Mouse (Mus musculus) kidney, embryonic 16.5 days (tissue): ENCODE results near the gene Chst11. TPM values are rescaled to one million over a fixed set of nuclear protein-coding genes. Genes with fewer than 3 reads are reported as not detected.
A peak's percentile ranks its signal among the peaks of the same experiment; 100 is the strongest.

Experiments
- ATAC-seq: fragments of 200-750 bp; cut with Nextera tagmentation; 2 replicates; pipeline ENCODE4 v1.8.0; 2017; ENCODE audit warnings: moderate TSS enrichment; ENCODE audit not compliant: low FRiP score, low TSS enrichment
- H3K27ac ChIP-seq: fragments of 300-500 bp; sonication (generic); 2 replicates; pipeline ENCODE4 v1.5.1; 2014; ENCODE audit warnings: low read length
- H3K27me3 ChIP-seq: fragments of 300-500 bp; sonication (generic); 2 replicates; pipeline ENCODE4 v1.6.1; 2014; ENCODE audit warnings: low read length, control low read depth, mixed read lengths; ENCODE audit not compliant: insufficient read depth
- H3K36me3 ChIP-seq: fragments of 300-500 bp; sonication (generic); 2 replicates; pipeline ENCODE4 v1.6.1; 2014; ENCODE audit warnings: low read length, control low read depth, mixed read lengths; ENCODE audit not compliant: insufficient read depth
- H3K4me1 ChIP-seq: fragments of 300-500 bp; sonication (generic); 2 replicates; pipeline ENCODE4 v1.6.1; 2014; ENCODE audit warnings: low read length, control low read depth, mixed read lengths; ENCODE audit not compliant: insufficient read depth
- H3K4me2 ChIP-seq: fragments of 300-500 bp; sonication (generic); replicated peaks from 2 replicates; pipeline ENCODE4 v1.6.1; 2014; ENCODE audit warnings: low read depth, low read length
- H3K4me3 ChIP-seq: fragments of 300-500 bp; sonication (generic); 2 replicates; pipeline ENCODE4 v1.5.1; 2014; ENCODE audit warnings: mild to moderate bottlenecking, low read length
- H3K9ac ChIP-seq: fragments of 300-500 bp; sonication (generic); replicated peaks from 2 replicates; pipeline ENCODE4 v1.6.1; 2014; ENCODE audit warnings: low read length
- H3K9me3 ChIP-seq: fragments of 300-500 bp; sonication (generic); 2 replicates; pipeline ENCODE4 v1.6.1; 2016; ENCODE audit warnings: low read length, control low read depth
- WGBS: fragments of 180-500 bp; shearing (Covaris S2); extraction: QIAGEN DNeasy Blood & Tissue Kit; methylation state at CpG from one replicate; pipeline ENCODE4 v1.1.7; 2014; 5-methylcytosine and 5-hydroxymethylcytosine counted together
- polyA plus RNA-seq: library from polyadenylated mRNA; unstranded; fragments of >200 nt; fragmentation: Nextera tagmentation; extraction: Ambion mirVana; gene quantifications from 2 replicates; pipeline ENCODE4 v1.2.1, GENCODE M21; 2015

Gene Chst11
- 4.8 and 5.2 TPM in 2 replicates for polyA plus RNA-seq

- peak within 1 kb of the TSS; percentile 85 for H3K4me3 ChIP-seq
- H3K27ac ChIP-seq, result peak within 1 kb of the TSS; percentile 86
- no peaks in the 10 kb centered on the region for H3K9me3 ChIP-seq
- peaks cover 39% of the 10 kb centered on the region for H3K4me1 ChIP-seq
- peak within 1 kb of the TSS; percentile 82 for H3K9ac ChIP-seq
- ATAC-seq, result peak; percentile 91
- no peaks in the 10 kb centered on the region for H3K36me3 ChIP-seq
- H3K4me2 ChIP-seq, result peak within 1 kb of the TSS; percentile 90
- peaks cover 6% of the 10 kb centered on the region; the same call in 1 of the 2 replicates for H3K27me3 ChIP-seq
- WGBS, result 0% methylated on average over 53 of the region's 67 CpGs
Measured at GRCm38 (mm10) chr10:82984950-82985699, at the start of gene Chst11. Gene Chst11 (plus strand): TSS chr10:82985498.

GRCm38 (mm10) chr10:82935774-82936173, 49.5 kb upstream of the Chst11 start:
- Histone ChIP-seq H3K27ac (no peak overlapping the region), H3K9me3 (peaks cover 4% of the 10 kb centered on the region), H3K27me3 (no peaks in the 10 kb centered on the region), H3K4me1 (no peaks in the 10 kb centered on the region), H3K36me3 (no peaks in the 10 kb centered on the region), H3K4me2 (no peak overlapping the region), H3K9ac (no peak overlapping the region), H3K4me3 (no peak overlapping the region)
- ATAC-seq, result no peak
- WGBS, result 86% methylated on average over 6 of the region's 6 CpGs

- H3K27ac ChIP-seq, result no peak overlapping the region
- ATAC-seq, result no peak
Measured at GRCm38 (mm10) chr10:82953415-82953814, 31.9 kb upstream of the Chst11 start.

GRCm38 (mm10) chr10:82955117-82955516, 30.2 kb upstream of the Chst11 start:
- Histone ChIP-seq H3K36me3 (no peaks in the 10 kb centered on the region), H3K4me1 (no peaks in the 10 kb centered on the region), H3K4me2 (no peak overlapping the region), H3K9ac (no peak overlapping the region), H3K27ac (no peak overlapping the region), H3K9me3 (peaks cover 6% of the 10 kb centered on the region), H3K4me3 (no peak overlapping the region), H3K27me3 (no peaks in the 10 kb centered on the region)
- 89% methylated on average over 18 of the region's 18 CpGs for WGBS
- ATAC-seq, result no peak

More at GRCm38 (mm10) chr10:82953415-82953814, 31.9 kb upstream of the Chst11 start:
- peaks cover 6% of the 10 kb centered on the region for H3K9me3 ChIP-seq
- H3K36me3 ChIP-seq, result no peaks in the 10 kb centered on the region
- H3K4me2 ChIP-seq, result no peak overlapping the region
- H3K9ac ChIP-seq, result no peak overlapping the region
- no peak overlapping the region for H3K4me3 ChIP-seq
- WGBS, result 76% methylated on average over 4 of the region's 4 CpGs
- no peaks in the 10 kb centered on the region for H3K27me3 ChIP-seq
- H3K4me1 ChIP-seq, result no peaks in the 10 kb centered on the region

- no peaks in the 10 kb centered on the region for H3K36me3 ChIP-seq
- H3K27ac ChIP-seq, result no peak overlapping the region
- H3K9ac ChIP-seq, result no peak overlapping the region
- H3K4me1 ChIP-seq, result no peaks in the 10 kb centered on the region
- no peaks in the 10 kb centered on the region for H3K27me3 ChIP-seq
- no peak for ATAC-seq
- no peak overlapping the region for H3K4me2 ChIP-seq
- H3K9me3 ChIP-seq, result peaks cover 6% of the 10 kb centered on the region
- no peak overlapping the region for H3K4me3 ChIP-seq
- WGBS, result 69% methylated on average over 5 of the region's 5 CpGs
Measured at GRCm38 (mm10) chr10:82958218-82958761, 27.0 kb upstream of the Chst11 start.

GRCm38 (mm10) chr10:82959316-82959715, 26.0 kb upstream of the Chst11 start:
- Histone ChIP-seq H3K4me2 (no peak overlapping the region), H3K27ac (no peak overlapping the region), H3K36me3 (no peaks in the 10 kb centered on the region), H3K27me3 (no peaks in the 10 kb centered on the region), H3K4me1 (no peaks in the 10 kb centered on the region), H3K9me3 (peaks cover 1% of the 10 kb centered on the region), H3K4me3 (no peak overlapping the region), H3K9ac (no peak overlapping the region)
- ATAC-seq, result no peak

- Histone ChIP-seq H3K9ac (no peak overlapping the region), H3K36me3 (no peaks in the 10 kb centered on the region), H3K9me3 (no peaks in the 10 kb centered on the region), H3K4me2 (no peak overlapping the region), H3K4me1 (no peaks in the 10 kb centered on the region), H3K4me3 (no peak overlapping the region), H3K27ac (no peak overlapping the region), H3K27me3 (no peaks in the 10 kb centered on the region)
- ATAC-seq, result no peak
- 56% methylated on average over 7 of the region's 7 CpGs for WGBS
Measured at GRCm38 (mm10) chr10:82961302-82961701, 24.0 kb upstream of the Chst11 start.

- Histone ChIP-seq H3K4me1 (no peaks in the 10 kb centered on the region), H3K36me3 (no peaks in the 10 kb centered on the region), H3K4me2 (no peak overlapping the region), H3K27ac (no peak overlapping the region), H3K9ac (no peak overlapping the region), H3K4me3 (no peak overlapping the region), H3K9me3 (no peaks in the 10 kb centered on the region), H3K27me3 (no peaks in the 10 kb centered on the region)
- ATAC-seq, result no peak
- WGBS, result 85% methylated on average over 4 of the region's 4 CpGs
Measured at GRCm38 (mm10) chr10:82962018-82962417, 23.3 kb upstream of the Chst11 start.

- no peak for ATAC-seq
- no peak overlapping the region for H3K27ac ChIP-seq
- no peaks in the 10 kb centered on the region for H3K36me3 ChIP-seq
- no peak overlapping the region for H3K9ac ChIP-seq
- no peak overlapping the region for H3K4me3 ChIP-seq
- no peak overlapping the region for H3K4me2 ChIP-seq
- H3K27me3 ChIP-seq, result no peaks in the 10 kb centered on the region
- 82% methylated on average over 6 of the region's 6 CpGs for WGBS
- H3K4me1 ChIP-seq, result no peaks in the 10 kb centered on the region
- no peaks in the 10 kb centered on the region for H3K9me3 ChIP-seq
Measured at GRCm38 (mm10) chr10:82962472-82963020, 22.8 kb upstream of the Chst11 start.

- H3K27me3 ChIP-seq, result no peaks in the 10 kb centered on the region
- no peaks in the 10 kb centered on the region for H3K4me1 ChIP-seq
- WGBS, result 39% methylated on average over 7 of the region's 7 CpGs
- no peak overlapping the region for H3K4me2 ChIP-seq
- no peak overlapping the region for H3K4me3 ChIP-seq
- H3K27ac ChIP-seq, result no peak overlapping the region
- H3K9ac ChIP-seq, result no peak overlapping the region
- no peak for ATAC-seq
- no peaks in the 10 kb centered on the region for H3K36me3 ChIP-seq
- no peaks in the 10 kb centered on the region for H3K9me3 ChIP-seq
Measured at GRCm38 (mm10) chr10:82964491-82964890, 20.8 kb upstream of the Chst11 start.
